Mouse (Mus musculus): ENCODE data around the gene Kptn.

Kptn gene

DNA sequence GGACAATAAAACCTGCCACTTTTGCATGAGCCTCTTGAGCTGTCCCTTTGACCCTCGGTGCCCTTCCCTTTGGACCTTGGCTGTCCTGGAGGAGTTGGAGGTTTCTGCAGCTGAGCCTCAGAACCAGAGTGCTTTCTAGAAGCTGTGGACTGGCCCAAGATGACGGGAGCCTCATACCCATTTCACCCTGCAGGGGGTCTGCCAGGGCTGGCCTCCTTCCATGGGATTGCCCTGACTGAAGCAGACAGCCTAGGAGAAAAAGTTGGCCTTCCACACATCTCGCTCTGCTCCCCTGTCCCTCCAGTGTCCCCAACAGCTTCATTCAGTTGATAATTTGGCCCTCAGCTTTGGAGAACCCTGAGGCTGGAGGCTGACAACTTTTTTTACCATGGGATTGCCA, 2.6 kb upstream of the Kptn start:
- DNase-seq (ENCODE audit: low spot score in 2 of 2): no peak

DNA sequence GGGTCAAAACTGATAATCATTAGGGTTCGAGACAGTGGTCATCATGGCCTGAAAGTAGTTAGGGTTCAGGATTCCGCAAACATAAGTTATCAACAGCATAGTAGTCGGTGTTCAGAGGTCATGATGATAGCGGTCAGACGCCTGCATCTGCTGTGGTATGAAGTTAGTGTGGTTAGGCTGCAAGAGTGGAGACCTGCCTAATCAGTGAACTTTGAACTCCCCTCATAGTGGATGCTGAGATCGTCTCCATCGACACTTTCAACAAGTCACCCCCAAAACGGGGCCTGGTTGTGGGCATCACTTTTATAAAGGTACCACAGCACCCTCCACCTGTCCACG, 536 bp downstream of the Kptn start:
- no peak for DNase-seq (ENCODE audit: low spot score in 2 of 2)

DNA sequence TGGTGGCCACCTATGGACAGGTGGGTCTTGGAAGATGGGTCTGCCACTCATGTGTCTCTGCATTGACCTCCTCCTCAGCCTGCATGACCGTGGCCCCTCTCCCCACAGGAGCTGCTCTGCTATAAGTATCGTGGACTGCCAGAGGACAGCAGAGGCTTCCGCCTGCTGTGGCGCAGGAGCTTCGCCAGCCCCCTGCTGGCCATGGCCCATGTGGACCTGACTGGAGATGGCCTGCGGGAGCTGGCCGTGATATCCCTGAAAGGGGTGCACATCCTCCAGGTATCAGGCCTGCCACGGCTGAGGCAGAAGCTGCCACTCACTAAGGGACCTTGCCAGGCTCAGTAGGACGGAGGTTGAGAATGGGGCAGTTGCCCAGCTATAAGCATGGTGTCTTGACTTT, 6.1 kb downstream of the Kptn start:
- no peak for DNase-seq (ENCODE audit: low spot score in 2 of 2)

DNA sequence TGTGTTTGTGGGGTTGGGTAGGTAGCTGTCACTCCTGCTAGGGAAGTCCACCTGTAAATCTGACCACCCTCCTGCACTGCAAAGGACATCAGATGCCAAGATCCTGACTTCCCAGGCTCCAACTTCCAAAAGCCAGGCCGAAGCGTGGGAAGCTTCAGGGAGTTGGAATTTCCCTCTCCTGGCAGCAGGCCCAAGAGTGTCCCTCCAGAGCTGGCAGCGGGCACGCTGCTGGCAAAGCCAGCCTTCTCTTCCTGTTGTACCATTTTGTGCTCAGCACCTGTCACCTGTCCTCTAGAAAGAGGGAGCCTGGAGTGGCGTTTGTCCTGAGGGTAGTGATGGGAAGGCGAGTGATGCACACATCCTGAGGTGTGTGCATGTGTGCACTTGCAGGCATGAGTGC, 8.6 kb downstream of the Kptn start:
- no peak for DNase-seq (ENCODE audit: low spot score in 2 of 2)

DNA sequence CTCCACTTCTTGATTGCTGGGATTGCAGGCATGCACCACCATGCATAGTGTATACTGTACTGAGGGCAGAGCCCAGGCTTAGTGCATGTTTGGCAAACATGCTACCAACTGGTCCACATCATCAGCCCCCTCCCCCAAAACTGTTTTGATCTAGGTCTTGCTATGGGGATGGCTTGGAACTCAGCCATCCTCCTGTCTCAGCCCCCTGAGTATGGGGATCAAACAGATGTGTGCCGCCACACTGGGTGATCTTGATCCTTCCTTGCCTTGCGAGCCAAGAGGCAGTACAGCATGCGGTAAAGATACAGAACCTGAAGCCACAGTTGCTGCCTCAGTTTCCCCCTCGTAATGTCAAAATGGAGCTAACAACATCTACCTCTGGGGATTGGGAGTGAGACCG, 9.2 kb downstream of the Kptn start:
- DNase-seq (ENCODE audit: low spot score in 2 of 2): no peak

DNA sequence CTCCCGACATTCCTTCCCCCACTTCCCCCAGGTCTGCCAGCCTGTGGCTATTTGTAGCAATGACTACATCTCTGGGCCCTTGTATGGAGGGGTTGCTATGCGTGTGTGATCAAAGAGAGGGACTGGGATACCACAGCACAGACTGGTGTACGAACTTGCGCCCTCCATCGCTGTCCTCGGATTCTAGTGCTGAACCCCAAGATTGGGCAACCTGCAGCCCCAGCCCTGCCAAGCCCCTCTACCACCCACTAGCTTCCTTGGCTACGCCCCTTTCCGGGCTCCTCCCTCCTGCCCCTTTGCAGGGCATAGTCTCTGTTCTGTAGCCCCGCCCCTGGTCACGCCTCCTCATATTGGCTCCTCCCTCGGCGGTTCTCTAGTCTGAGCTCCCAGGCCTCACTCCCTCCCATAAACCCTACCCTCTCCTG, 9.7 kb downstream of the Kptn start, which contains the start of gene Slc8a2:
TSS of gene Slc8a2 (plus strand) at position 406 of the 425 bp plus-strand sequence.
- peak; percentile 71 to 81 for DNase-seq (ENCODE audit: low spot score in 2 of 2)

DNA sequence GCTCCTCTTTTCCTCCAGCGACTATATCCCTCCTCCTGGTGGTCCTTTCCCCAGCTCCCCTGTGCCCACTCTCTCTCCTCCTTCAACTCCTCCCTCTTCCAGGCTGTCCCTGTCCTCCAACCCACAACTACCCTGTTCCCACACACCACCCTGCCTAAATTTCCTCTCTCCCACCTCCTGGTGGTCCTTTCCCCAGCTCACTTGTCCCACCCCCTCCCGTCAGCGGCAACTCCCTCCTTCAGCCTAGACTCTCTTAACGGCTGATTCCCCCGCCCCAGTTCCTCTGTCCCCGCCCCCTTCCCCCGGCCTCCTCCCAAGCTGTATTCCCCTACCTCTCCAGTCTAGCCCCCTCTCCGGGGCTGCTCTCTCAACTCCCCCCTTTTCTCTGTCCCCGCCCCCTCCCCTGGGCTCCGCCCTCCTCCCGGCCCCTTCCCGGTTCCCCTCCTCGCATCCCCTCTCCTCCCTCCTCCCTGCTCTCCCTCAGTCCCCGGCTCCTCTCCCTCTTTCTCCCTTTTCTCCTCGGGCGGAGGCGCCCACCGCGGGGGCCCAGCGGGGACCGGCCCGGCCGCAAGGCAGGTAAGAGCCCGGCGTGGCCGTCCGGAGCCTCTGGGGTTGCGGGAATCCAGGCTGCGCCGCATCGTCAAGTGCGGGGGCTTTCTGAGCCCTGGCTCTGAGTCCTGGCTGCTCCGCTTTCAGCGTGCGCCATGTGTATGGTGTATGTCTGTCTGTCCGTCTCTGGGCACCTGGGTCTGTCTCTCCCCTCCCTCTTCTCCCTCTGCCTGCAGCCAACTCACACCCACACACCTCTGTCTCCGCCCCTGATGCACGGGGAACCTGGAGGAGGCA, 10.4 kb downstream of the Kptn start:
- DNase-seq (ENCODE audit: low spot score in 2 of 2): no peak

DNA sequence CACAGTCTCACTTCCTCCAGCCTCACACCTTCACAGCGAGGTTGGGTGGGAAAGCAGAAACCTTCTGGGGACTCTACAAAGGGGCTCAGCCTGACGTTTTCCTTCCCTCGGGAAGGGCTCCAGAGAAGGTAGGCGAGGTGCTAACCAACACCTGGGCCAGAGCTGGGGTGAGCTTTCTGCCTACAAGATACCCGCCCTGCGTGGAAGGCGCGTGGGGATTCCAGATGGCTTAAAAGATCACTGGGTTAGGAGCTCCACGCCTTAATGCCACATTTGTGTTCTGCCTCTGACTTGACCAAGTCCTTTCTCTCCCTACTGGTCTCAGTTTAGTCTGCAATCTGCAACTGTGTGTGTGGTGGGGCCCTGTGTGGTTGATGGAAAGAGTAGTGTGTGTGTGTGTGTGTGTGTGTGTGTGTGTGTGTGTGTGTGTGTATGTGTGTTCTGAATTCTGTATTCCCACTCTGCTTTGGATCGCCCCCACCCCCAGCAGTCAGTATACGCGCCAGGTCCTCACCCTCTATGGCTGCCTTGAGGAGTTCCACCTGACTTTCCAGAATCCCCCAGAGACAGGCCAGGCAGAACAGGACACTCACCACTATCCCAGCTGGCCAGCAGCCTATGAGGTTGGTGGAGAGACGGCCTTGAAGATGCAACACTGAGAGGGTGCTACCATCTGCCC, 11.4 kb downstream of the Kptn start:
- no peak for DNase-seq (ENCODE audit: low spot score in 2 of 2)

DNA sequence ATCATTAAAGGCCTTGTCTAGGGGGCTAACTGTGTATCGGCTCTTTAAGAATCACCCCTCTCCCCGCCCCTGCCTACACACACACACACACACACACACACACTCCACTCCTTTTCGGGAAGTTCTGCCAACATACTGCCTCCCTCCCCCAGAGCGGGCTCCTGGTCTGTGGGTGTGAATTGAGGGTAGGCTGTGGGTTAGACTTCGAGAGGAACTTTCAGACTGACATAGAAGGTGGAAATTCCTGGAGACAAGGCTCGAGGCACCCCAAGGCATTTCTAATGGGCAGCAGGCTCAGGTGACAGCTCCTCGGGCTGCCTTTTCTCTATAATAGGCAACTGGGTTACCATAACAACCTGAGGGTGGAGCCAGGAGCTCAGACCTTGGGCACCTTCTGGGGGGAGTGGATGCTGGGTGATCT, 12.5 kb downstream of the Kptn start:
- no peak for DNase-seq (ENCODE audit: low spot score in 2 of 2)

DNA sequence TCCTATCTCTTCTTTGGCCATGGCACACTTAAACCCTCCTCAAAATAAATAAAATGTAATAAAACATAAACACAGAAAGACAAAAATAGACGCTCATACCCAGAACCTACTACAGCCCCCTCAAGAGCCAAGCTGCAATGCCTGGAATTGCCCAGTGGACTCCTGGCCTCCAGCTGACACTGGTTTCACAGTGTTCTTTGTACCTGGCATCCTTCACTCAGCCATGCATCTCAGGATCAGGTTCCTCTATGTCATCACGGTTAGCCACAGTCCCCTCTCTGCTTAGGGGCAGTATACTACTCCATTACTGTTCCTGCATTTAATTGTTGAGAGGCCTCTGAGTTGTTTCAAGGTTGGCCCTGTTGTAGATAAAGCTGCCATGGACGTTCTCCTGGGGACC, 13.2 kb downstream of the Kptn start:
- DNase-seq (ENCODE audit: low spot score in 2 of 2): no peak

DNA sequence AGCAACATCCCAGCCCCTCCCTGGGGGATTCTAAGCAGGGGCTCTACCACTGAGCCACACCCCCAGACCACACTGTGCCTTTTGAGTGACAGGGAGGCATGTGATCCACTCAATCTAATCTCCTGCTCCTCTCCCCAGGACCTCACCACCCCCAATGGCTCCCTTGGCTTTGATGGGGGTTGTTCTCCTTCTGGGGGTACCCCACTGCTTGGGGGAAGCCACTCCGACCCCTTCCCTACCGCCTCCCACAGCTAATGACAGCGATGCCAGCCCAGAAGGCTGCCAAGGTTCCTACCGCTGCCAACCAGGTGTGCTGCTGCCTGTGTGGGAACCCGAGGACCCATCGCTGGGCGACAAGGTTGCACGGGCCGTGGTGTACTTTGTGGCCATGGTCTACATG, 14.0 kb downstream of the Kptn start:
- DNase-seq (ENCODE audit: low spot score in 2 of 2): no peak

DNA sequence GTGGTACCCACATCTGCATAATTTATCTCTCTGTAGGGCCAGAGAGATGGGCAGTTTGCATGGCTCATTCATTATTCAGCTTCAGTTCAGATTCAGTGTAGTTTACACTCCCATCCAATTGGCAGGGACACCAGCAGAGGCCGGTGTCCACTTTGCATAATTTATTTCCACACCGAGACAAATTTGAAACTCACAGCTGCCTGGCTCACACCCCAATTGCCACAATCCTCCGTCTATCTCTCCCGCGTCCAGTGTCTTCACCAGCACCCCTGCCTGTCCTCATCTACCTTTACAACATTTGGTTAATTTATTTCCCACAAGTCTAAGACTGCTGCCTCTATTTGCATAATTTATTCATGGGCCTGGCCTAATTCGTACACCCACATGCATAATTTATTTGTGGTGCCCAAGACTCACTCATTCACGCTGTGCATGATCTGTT, 15.3 kb downstream of the Kptn start:
- no peak for DNase-seq (ENCODE audit: low spot score in 2 of 2)

DNA sequence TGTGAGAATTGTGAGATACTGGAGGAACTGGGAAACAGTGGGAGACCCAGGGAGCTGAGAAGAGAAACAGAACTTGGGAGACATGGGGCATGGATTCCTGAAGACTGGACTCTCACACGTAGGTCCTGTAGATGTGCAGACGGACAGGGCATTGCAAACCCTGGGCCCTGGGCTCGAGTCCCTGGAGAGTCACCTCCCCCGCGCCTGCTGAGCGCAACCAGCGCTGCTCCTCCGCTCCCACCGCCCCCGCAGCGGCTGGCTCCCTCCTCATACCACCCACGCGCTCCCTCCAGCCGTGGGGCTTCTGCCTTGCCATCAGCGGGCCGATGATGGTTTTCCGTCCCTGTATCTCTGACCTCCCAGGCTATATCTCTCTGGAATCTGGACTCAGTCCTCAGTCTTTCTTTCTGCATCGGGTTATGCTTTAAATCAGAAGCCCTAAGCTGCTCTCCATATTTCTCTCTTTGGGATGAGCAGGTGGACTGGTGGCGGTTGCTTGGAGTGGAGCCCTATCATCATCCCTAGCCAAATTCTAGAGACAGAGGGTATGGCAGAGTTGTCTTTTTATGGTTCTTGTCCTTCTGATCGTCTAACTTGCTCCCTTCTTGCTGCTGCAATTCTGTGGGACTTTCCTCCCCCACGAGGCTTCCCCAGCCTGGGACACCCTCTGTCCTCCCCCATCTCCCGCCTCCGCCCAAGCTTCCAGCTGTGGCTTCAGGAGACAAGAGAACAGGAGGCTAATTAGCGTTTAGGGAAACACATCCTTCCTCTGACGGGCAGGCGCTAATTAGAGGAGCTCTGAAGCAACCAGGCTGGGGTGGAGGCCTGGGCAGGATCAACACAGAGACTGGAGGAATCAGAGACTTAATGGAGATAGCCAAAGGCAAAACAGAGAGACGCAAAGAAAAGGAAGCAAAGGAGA, 27.1 kb downstream of the Kptn start:
- DNase-seq (ENCODE audit: low spot score in 2 of 2): no peak

DNA sequence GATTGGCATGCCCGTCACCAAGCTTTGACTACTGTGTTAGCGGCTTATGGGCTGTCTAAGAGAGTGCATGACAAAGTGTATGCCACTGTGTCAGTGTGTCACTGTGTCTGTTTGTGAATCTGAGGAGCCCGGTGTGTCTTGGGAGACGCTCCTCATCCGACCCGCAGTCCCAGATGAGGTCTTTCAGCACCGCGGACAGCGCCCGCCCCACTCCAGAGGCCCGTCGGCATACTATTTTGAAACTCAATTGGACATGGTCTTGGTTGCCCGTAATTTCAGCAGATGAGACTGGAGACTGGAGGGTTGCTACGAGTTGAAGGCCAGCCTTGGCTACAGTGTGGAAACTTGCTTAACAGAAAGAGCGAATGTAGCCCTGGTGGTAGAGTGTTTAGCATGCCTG, 27.9 kb downstream of the Kptn start:
- DNase-seq (ENCODE audit: low spot score in 2 of 2): peak in 1 of 2 experiments; percentile 79

DNA sequence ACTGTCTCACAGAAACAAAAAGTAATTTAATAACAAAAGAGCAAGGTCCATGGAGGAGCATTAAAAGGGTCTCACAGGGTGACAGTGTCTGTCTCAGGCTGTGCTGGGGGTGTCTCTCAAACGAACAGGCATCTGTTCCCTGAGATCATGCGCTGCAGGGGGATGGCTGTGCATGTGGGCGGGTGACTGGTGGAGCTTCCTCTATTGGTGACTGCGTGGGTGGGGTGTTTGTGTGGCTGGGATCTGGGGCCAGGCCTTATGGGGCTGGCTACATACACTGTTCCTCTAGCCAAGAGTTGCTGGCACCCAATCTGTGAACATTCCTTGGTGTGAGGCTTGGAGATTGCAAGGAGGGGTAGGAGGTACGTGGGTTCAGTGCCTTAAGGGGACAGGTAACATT, 29.5 kb downstream of the Kptn start:
- DNase-seq (ENCODE audit: low spot score in 2 of 2): no peak

DNA sequence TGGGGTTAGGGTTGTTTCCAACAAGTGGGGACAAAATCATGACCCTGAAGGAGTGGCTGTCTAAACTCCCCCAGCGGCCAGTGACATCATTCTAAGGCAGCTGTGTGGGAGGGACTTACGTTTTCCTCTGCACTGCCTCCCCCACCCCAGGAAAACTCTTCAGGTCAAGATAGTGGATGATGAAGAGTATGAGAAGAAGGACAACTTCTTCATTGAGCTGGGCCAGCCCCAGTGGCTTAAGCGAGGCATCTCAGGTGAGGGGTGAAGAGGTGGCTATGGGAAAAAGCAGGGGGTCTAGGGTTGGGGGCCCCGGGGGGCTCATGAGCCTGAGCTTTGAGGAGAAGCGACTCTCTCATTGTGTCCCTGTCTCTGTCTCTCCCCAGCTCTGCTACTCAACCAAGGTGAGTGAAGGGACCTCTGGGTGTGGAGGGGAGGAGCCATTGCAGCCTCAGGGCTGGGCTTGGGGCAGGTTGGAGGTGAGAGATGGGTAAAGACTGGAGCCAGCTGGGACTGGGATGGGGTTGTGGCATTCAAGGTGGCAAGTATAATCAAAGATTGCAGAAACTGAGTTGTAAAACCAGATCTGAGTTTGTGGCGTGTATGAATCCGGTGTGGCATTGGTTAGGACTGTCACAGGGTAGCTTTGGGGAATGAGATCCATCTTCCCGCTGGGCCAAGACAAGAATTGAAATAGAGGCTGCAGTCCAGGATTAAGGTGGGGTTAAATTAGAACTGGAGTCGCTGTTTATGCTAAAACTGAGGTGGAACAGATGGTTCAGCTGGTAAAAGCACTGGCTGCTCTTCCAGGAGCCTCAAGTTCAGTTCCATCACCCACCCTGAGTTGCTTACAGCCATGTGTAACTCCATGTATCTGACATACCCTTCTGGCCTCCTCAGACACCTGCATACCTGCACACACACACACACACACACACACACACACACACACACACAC, 30.8 kb downstream of the Kptn start:
- DNase-seq (ENCODE audit: low spot score in 2 of 2): no peak

DNA sequence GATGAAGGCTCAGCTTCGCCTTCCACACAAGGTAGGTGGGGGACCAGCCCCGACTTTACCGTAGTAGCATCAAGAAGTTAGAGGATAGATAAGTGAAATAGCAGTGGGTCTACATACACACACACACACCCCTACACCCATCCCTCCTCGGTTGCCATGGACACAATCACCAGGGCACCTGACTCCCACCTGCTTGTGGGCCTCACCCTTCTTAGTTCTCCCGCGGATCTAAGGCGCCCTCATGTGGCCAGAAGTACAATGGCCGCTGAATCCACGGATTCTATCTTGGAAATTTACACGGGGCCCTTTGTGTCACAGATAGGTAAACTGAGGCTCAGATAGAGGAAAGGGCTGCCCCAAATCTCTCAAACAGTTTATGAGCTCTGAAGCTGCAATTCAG, 33.8 kb downstream of the Kptn start:
- DNase-seq (ENCODE audit: low spot score in 2 of 2): no peak

DNA sequence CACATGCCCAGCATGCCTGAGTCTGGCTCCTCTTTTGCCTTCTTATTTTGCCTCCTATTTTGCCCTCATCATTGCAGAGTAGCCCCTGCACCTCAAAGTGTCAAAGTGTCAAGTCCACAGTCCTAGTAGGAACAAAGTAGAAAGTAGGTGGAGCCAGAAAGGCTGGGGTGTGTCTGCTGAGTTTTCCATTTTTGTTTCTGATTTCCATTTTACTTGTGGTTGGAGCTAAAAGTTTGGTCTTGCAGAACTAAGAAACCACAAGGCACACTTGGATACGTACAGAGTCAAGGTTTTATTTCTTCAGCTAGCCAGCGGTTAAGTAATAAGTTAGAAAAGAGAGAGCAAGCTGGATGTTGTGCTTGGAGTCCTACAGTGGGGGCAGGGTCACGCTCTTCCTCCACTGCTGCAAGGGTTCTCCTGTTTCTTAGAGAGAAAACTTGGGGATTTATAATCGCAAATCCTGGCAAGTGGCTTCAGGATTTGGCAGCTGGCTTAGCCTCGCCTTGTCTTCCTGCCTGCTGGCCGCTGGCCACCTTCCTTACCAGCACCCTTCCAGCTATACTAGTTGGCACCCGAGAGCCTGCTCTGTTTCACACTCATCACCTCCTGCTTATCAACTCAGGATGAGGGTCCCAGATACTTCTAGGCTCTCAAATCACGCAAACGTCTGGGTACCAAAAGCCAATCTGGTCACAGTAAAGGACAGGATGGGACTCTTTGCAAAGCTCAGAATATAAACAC, 35.6 kb downstream of the Kptn start:
- no peak for DNase-seq (ENCODE audit: low spot score in 2 of 2)

DNA sequence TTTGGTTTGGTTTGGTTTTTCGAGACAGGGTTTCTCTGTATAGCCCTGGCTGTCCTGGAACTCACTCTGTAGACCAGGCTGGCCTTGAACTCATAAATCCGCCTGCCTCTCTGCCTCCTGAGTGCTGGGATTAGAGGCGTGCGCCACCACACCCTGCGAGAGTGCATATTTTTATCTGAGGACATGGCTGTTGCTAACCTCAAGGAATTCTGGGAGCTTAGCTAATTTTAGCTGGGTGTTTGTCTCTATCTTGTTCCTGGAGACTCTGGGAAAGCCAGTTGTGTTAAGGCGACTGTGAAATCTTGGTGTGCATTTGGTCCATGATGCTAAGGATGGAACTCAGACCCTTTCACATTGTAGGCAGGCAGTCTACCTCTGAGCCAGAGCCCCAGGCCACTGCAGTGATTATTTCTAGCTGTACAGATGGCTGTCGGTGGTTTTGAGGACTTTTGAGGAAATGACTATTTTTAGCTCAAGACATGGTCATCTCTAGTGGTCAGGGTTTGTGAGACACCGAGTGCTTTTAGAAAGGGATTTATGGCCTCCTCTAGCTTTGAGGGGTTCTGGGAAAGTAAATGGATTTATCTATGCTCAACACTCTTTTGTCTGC, 36.5 kb downstream of the Kptn start:
- no peak for DNase-seq (ENCODE audit: low spot score in 2 of 2)

DNA sequence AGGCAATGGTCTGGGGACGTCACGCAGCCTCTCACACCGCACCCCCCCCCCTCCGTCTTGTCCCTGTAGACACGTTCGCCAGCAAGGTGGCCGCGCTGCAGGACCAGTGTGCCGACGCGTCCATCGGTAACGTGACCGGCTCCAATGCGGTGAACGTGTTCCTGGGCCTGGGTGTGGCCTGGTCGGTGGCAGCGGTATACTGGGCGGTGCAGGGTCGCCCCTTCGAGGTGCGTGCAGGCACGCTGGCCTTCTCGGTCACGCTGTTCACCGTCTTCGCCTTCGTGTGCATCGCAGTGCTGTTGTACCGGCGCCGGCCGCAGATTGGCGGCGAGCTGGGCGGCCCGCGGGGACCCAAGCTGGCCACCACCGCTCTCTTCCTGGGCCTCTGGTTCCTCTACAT, 39.0 kb downstream of the Kptn start:
- no peak for DNase-seq (ENCODE audit: low spot score in 2 of 2)

Measured in urinary bladder, postnatal 4 days (tissue).